Mouse (Mus musculus) cortical plate, adult 2 months (tissue): ENCODE data around the gene C5ar1.

Experiments
- CTCF ChIP-seq: fragments of 200-500 bp; IDR thresholded peaks from 2 replicates; pipeline ENCODE4 v1.5.1; 2011; ENCODE audit warnings: mild to moderate bottlenecking, control low read depth, low read length; ENCODE audit not compliant: insufficient read depth; ENCODE audit errors: extremely low read depth
- POLR2A ChIP-seq: fragments of 200-500 bp; IDR thresholded peaks from 2 replicates; pipeline ENCODE4 v1.6.1; 2011; ENCODE audit warnings: mild to moderate bottlenecking, low read length, control low read depth; ENCODE audit not compliant: insufficient read depth; ENCODE audit errors: extremely low read depth

GRCm38 (mm10) chr7:16294346-16294745, 35.0 kb upstream of the C5ar1 start:
- TF ChIP-seq POLR2A, result no peak
- peak; percentile 41; the same call in 1 of the 2 replicates for TF ChIP-seq CTCF
